Mouse (Mus musculus) kidney, embryonic 16.5 days (tissue): ENCODE data around the gene Fstl4. TPM values are rescaled to one million over a fixed set of nuclear protein-coding genes. Genes with fewer than 3 reads are reported as not detected.

ENCODE experiments used
- ATAC-seq: fragments of 200-750 bp; cut with Nextera tagmentation; 2 replicates; pipeline ENCODE4 v1.8.0; 2017; ENCODE audit warnings: moderate TSS enrichment; ENCODE audit not compliant: low FRiP score, low TSS enrichment
- H3K27ac ChIP-seq: fragments of 300-500 bp; sonication (generic); 2 replicates; pipeline ENCODE4 v1.5.1; 2014; ENCODE audit warnings: low read length
- H3K27me3 ChIP-seq: fragments of 300-500 bp; sonication (generic); 2 replicates; pipeline ENCODE4 v1.6.1; 2014; ENCODE audit warnings: low read length, control low read depth, mixed read lengths; ENCODE audit not compliant: insufficient read depth
- H3K36me3 ChIP-seq: fragments of 300-500 bp; sonication (generic); 2 replicates; pipeline ENCODE4 v1.6.1; 2014; ENCODE audit warnings: low read length, control low read depth, mixed read lengths; ENCODE audit not compliant: insufficient read depth
- H3K4me1 ChIP-seq: fragments of 300-500 bp; sonication (generic); 2 replicates; pipeline ENCODE4 v1.6.1; 2014; ENCODE audit warnings: low read length, control low read depth, mixed read lengths; ENCODE audit not compliant: insufficient read depth
- H3K4me2 ChIP-seq: fragments of 300-500 bp; sonication (generic); replicated peaks from 2 replicates; pipeline ENCODE4 v1.6.1; 2014; ENCODE audit warnings: low read depth, low read length
- H3K4me3 ChIP-seq: fragments of 300-500 bp; sonication (generic); 2 replicates; pipeline ENCODE4 v1.5.1; 2014; ENCODE audit warnings: mild to moderate bottlenecking, low read length
- H3K9ac ChIP-seq: fragments of 300-500 bp; sonication (generic); replicated peaks from 2 replicates; pipeline ENCODE4 v1.6.1; 2014; ENCODE audit warnings: low read length
- H3K9me3 ChIP-seq: fragments of 300-500 bp; sonication (generic); 2 replicates; pipeline ENCODE4 v1.6.1; 2016; ENCODE audit warnings: low read length, control low read depth
- WGBS: fragments of 180-500 bp; shearing (Covaris S2); extraction: QIAGEN DNeasy Blood & Tissue Kit; methylation state at CpG from one replicate; pipeline ENCODE4 v1.1.7; 2014; 5-methylcytosine and 5-hydroxymethylcytosine counted together
- polyA plus RNA-seq: library from polyadenylated mRNA; unstranded; fragments of >200 nt; fragmentation: Nextera tagmentation; extraction: Ambion mirVana; gene quantifications from 2 replicates; pipeline ENCODE4 v1.2.1, GENCODE M21; 2015

Fstl4 gene
- polyA plus RNA-seq, 1 experiment from 2014 or later = 1.0 TPM

- 58% methylated on average over 7 of the region's 7 CpGs for WGBS
- Histone ChIP-seq H3K4me3 (no peak overlapping the region), H3K27ac (no peak overlapping the region), H3K27me3 (no peaks in the 10 kb centered on the region), H3K36me3 (no peaks in the 10 kb centered on the region), H3K4me1 (peaks cover 5% of the 10 kb centered on the region; the same call in 1 of the 2 replicates), H3K4me2 (no peak overlapping the region), H3K9me3 (no peaks in the 10 kb centered on the region), H3K9ac (no peak overlapping the region)
- no peak for ATAC-seq
These were observed 392.0 kb downstream of the Fstl4 start for GRCm38 (mm10) chr11:53156463-53156862.

- H3K27me3 ChIP-seq = no peaks in the 10 kb centered on the region
- H3K9me3 ChIP-seq = no peaks in the 10 kb centered on the region
- H3K4me3 ChIP-seq = no peak overlapping the region
- H3K4me1 ChIP-seq = peaks cover 5% of the 10 kb centered on the region; the same call in 1 of the 2 replicates
- no peak for ATAC-seq
- H3K9ac ChIP-seq = no peak overlapping the region
- no peak overlapping the region for H3K4me2 ChIP-seq
- no peak overlapping the region for H3K27ac ChIP-seq
- 74% methylated on average over 6 of the region's 6 CpGs for WGBS
- H3K36me3 ChIP-seq = no peaks in the 10 kb centered on the region
These were observed 393.3 kb downstream of the Fstl4 start for GRCm38 (mm10) chr11:53157621-53158259.

- 77% methylated on average over 6 of the region's 6 CpGs for WGBS
These were observed 398.0 kb downstream of the Fstl4 start for GRCm38 (mm10) chr11:53162385-53162784.

GRCm38 (mm10) chr11:53166478-53166877 lies 402.0 kb downstream of the Fstl4 start:
- WGBS = 55% methylated on average over 2 of the region's 2 CpGs
- Histone ChIP-seq H3K4me1 (no peaks in the 10 kb centered on the region), H3K27ac (no peak overlapping the region), H3K27me3 (no peaks in the 10 kb centered on the region), H3K4me3 (no peak overlapping the region), H3K4me2 (no peak overlapping the region), H3K9me3 (no peaks in the 10 kb centered on the region), H3K9ac (no peak overlapping the region), H3K36me3 (no peaks in the 10 kb centered on the region)
- ATAC-seq = no peak

More at GRCm38 (mm10) chr11:53162385-53162784, 398.0 kb downstream of the Fstl4 start:
- Histone ChIP-seq H3K9ac (no peak overlapping the region), H3K4me3 (no peak overlapping the region), H3K9me3 (no peaks in the 10 kb centered on the region), H3K36me3 (no peaks in the 10 kb centered on the region), H3K4me2 (no peak overlapping the region), H3K27me3 (no peaks in the 10 kb centered on the region), H3K27ac (no peak overlapping the region), H3K4me1 (no peaks in the 10 kb centered on the region)
- no peak for ATAC-seq

- H3K9me3 ChIP-seq = no peaks in the 10 kb centered on the region
- H3K4me1 ChIP-seq = peaks cover 5% of the 10 kb centered on the region; the same call in 1 of the 2 replicates
- H3K27me3 ChIP-seq = no peaks in the 10 kb centered on the region
- no peaks in the 10 kb centered on the region for H3K36me3 ChIP-seq
- WGBS = 75% methylated on average over 13 of the region's 13 CpGs
- ATAC-seq = no peak
- no peak overlapping the region for H3K9ac ChIP-seq
- no peak overlapping the region for H3K4me2 ChIP-seq
- no peak overlapping the region for H3K4me3 ChIP-seq
- no peak overlapping the region for H3K27ac ChIP-seq
These were observed 417.9 kb downstream of the Fstl4 start for GRCm38 (mm10) chr11:53182177-53182852.

GRCm38 (mm10) chr11:53182858-53183257 lies 418.4 kb downstream of the Fstl4 start:
- H3K27ac ChIP-seq = no peak overlapping the region
- no peak for ATAC-seq
- H3K4me1 ChIP-seq = peaks cover 5% of the 10 kb centered on the region; the same call in 1 of the 2 replicates
- no peaks in the 10 kb centered on the region for H3K9me3 ChIP-seq
- no peak overlapping the region for H3K4me3 ChIP-seq
- 46% methylated on average over 4 of the region's 4 CpGs for WGBS
- no peaks in the 10 kb centered on the region for H3K27me3 ChIP-seq
- H3K9ac ChIP-seq = no peak overlapping the region
- H3K36me3 ChIP-seq = no peaks in the 10 kb centered on the region
- H3K4me2 ChIP-seq = no peak overlapping the region

- H3K4me3 ChIP-seq = no peak overlapping the region
- no peak overlapping the region for H3K4me2 ChIP-seq
- H3K9me3 ChIP-seq = no peaks in the 10 kb centered on the region
- no peaks in the 10 kb centered on the region for H3K36me3 ChIP-seq
- H3K27ac ChIP-seq = no peak overlapping the region
- H3K4me1 ChIP-seq = peaks cover 5% of the 10 kb centered on the region; the same call in 1 of the 2 replicates
- H3K9ac ChIP-seq = no peak overlapping the region
- H3K27me3 ChIP-seq = no peaks in the 10 kb centered on the region
- ATAC-seq = no peak
- WGBS = 90% methylated on average over 7 of the region's 7 CpGs
These were observed 419.6 kb downstream of the Fstl4 start for GRCm38 (mm10) chr11:53184046-53184445.

GRCm38 (mm10) chr11:53184698-53185097 lies 420.3 kb downstream of the Fstl4 start:
- Histone ChIP-seq H3K9me3 (no peaks in the 10 kb centered on the region), H3K4me1 (peaks cover 5% of the 10 kb centered on the region; the same call in 1 of the 2 replicates), H3K27me3 (no peaks in the 10 kb centered on the region), H3K4me2 (no peak overlapping the region), H3K27ac (no peak overlapping the region), H3K9ac (no peak overlapping the region), H3K4me3 (no peak overlapping the region), H3K36me3 (no peaks in the 10 kb centered on the region)
- WGBS = 69% methylated on average over 5 of the region's 5 CpGs
- ATAC-seq = no peak

- WGBS = 70% methylated on average over 5 of the region's 5 CpGs
- Histone ChIP-seq H3K27me3 (no peaks in the 10 kb centered on the region), H3K9ac (no peak overlapping the region), H3K9me3 (no peaks in the 10 kb centered on the region), H3K4me1 (peaks cover 5% of the 10 kb centered on the region; the same call in 1 of the 2 replicates), H3K4me3 (no peak overlapping the region), H3K36me3 (no peaks in the 10 kb centered on the region), H3K4me2 (no peak overlapping the region), H3K27ac (no peak overlapping the region)
- ATAC-seq = no peak
These were observed 423.1 kb downstream of the Fstl4 start for GRCm38 (mm10) chr11:53187427-53188140.
